Mouse (Mus musculus) cerebellum, postnatal 4 days (tissue): ENCODE results near the gene Cd34.
A peak's percentile ranks its signal among the peaks of the same experiment; 100 is the strongest.

ENCODE experiments used
- DNase-seq, 2 experiments: peaks; one replicate each; pipeline ENCODE4 v3.0.0; 2022; ENCODE audit warnings: low spot score in 2 of 2, mixed read lengths in 1 of 2

Cd34 gene

DNA sequence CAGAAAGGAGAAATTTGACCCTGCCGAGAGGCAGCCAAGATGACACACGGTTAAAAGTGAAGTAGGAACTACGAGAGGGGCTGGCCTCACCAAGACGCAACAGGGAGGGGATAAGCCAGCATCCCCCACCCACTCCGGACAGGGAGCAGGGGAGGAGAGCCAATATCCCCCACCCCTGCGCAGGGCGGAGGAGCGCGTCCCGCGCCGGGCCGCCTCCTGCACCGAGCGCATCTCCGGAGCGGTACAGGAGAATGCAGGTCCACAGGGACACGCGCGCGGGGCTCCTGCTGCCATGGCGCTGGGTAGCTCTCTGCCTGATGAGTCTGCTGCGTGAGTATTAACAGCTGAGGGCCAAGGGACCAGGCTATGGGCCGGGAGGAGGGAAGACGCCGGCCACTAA lies at the start of gene Cd34:
Gene Cd34 (plus strand): TSS at position 105 of the 400 bp plus-strand sequence.
- no peak for DNase-seq

DNA sequence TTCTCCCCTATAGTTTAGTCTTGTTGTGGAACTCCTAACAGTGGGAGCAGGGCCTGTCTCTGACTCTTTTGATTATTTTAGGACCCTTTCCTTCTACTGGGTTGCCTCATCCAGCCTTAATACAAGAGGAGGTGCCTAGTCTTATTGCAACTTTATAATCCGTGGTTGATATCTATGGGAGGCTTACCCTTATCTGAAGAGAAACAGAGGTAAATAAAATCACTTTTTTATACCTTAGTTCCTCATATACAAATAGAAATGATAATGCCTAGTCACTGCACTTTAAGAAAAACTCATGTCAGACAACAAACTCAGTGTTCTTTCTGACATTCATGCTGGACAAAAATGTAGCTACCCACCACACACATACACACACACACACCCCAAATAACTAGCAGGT lies 44.1 kb upstream of the Cd34 start:
- no peak for DNase-seq

DNA sequence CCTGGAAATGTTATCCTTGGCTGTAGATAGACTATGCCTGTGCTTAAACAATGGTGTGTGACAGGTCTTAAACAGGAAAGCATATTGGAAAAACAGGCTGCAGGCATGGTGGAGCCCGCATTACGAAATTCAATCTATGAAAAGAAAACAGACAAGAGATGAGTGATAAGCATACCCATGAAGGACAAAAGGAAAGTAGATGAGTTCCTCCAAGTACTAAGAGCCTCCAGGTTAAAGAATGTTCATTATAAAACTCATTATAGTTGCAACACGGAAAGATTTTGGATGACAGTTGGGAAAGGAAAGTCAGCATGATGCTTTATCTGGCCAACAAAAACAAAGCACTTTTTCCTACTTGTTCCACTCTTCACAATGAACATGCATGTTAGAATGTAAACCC lies 43.3 kb upstream of the Cd34 start:
- DNase-seq: no peak

DNA sequence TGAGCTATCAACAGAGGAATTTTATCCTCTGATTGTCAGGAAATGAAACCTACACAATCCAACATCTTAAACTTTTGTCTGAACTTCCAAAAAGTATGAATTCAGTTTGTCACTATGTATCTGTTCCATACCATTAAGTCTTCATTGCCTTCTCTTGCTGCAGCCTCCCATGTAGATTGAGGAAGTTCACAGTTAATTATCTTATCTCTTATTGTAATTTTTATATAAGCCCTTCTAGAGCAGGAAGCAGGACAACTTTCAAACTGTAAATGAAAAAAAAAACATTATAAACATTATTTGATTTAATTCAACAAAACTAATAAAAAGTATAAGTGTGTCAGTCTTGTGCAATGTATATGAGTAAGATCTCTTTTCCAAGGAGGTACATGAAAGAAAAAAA lies 37.5 kb upstream of the Cd34 start:
- DNase-seq: no peak

DNA sequence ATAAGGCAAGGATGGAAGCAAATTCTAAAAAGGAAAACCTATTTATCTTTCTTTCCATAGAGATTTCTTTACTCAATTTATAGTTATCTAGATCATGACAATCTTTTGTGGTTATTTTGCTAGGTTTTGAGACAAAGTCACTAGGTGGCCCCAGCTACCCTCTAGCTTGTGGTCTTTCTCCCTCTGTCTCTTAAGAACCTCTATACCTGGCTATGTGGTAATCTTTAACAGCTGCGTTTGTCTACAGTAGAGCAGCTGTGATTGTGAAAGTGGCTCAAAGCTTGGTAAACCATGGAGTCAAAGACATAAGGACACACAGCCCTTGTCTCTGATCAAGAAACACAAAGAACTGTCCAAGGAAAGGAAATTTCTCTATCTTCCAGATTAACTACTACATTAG lies 36.8 kb upstream of the Cd34 start:
- no peak for DNase-seq

DNA sequence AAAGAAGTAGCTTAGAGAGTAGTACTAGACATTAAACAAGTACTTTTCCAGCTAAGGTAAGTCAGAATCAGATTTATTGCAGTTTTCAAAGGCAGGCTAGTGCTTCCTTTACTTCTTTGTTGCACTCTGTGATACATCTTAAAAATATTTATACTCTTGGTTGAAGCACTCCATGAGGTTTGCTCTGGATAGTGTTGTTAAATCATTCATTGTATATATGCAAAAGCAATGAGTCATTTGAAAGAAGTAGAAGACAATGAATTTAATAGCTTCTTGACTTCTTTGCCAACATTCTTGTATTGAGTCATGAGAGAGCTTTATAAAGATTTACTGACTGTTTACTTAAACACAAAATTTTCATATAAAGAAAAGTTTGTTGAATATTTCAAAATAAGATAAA lies 29.7 kb upstream of the Cd34 start:
- DNase-seq: no peak

DNA sequence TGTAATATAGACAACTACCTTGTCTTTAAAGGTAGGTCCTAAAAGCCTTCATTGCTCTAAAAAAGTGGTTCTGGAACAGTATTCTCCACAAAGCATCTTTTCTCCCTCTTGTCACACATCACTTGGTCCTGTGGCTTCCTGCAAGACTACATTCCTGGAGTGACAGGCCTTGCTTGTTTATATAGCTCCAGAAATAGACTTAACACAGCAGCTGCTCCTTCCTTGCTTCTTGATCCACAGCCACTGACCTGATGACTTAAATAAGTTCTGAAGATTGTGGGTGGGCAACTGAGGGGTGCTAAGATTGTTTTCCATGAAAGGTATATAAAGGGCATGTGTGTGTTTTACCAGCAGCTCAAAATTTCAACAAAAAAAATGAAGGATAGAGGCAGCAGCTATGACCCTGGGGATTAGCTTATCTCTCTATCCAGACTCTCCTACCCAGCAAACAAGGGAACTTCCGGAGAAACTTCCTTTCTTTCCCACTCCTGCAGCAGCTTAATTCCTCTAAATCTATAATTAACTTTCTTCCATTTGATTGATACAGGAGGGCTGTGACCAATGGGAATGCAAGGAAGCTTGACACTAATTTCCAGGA lies 12.8 kb upstream of the Cd34 start:
- DNase-seq: no peak

DNA sequence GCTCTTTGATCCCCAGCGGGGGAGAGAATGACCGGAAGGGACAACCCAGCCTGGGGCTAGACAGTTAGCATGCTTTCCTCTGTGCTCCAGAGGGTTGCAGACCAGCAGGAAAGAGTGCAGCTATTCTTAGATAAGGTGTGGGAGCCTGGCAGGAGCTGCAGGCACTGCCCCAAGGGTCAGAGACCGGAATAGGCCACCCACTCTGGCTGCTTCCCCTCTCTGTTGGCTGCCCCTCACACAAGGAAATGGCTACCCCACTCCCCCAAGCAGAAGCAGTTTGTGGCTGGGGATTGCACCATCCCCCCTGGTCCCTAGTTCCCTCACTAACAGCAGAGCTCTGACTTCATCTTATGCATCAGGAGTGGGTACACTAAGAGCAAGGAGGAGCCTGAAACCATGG lies 10.7 kb upstream of the Cd34 start:
- DNase-seq: no peak

DNA sequence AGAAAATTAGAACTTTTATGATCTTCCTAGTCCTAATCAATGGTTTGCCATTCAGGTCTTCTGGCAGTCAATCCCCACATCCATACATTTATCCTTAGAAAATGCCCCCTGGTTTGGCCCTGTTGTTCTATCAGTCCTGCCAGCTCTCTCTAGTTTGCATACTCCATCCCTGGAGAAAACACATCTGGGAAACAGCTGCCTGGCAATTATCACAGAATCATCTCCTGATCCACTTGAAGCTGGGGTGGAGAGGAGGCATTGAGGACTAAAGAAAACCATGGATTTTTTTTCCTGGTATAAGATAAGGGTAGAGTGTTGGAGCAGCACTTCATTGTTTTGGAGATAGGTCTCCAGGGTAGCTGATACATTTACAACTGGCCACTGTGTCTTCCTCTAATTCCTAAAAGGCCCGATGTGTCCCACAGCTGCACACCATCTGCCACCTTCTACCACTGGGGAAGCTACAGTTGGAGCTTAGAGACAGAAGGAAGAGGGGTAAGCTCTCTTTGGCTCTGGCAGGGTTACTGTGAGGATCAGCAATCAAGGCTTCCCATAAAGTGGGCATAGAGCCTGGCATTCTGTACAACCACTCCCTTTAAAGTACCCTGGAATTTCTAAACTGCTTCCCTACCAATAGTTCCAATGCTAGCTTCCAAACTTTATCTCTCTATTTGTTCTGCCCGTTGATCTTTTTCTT lies 9.2 kb upstream of the Cd34 start:
- DNase-seq: no peak

DNA sequence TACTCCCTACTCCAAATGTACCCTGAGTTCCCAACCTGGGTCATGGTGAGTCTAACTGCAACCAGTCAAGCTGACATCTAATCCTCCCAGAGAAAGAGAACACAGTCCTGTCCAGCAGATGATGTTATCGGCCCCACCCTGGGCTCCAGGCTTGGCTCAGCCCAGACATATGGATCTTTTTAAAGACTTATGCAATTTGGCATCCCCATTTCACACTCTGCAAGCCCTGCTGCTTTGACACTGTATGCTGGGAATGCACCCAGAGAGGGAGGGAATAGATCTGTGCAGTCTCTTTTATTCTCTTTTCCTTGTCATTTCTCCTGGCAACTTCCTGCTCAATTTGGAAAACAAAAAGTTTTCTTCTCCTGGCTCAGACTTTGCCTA lies 8.7 kb upstream of the Cd34 start:
- no peak for DNase-seq

DNA sequence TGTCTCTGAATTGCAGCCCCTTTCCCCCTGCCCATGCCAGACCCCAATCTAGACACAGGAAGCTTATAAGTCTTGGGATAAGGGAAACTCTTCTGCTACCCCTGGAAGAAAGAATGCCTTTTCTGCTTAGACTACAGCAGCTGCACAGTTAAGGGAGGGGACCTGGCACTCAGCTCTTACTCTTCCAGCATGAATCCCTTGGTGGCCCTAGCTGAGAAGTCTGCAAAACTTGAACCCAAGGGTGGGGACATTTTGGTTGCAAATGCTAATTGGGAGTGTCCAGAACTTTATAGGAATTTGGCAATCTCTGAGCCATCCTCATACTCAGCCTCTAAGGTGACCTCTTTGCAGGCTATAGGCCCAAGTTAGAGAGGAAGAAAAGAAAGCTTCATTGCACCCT lies 7.9 kb upstream of the Cd34 start:
- DNase-seq: no peak

DNA sequence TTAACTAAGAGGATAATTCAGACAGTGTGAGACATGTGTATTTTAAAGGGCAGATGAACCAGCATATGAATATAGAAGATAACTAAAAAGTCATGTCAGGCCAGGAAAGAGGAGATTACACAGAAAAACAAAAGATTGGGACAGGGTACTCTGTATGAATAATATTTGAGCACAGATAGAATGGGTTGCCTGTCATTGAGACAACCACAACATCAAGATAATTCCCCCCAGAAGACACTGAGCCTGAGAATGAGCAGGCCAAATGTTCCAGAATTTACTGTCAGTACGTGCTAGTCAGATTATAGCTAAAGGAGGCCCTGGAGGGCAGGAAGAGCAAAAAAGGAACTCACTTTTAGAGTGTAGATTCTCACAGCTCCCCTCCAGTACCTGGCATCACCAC lies 3.3 kb upstream of the Cd34 start:
- no peak for DNase-seq

DNA sequence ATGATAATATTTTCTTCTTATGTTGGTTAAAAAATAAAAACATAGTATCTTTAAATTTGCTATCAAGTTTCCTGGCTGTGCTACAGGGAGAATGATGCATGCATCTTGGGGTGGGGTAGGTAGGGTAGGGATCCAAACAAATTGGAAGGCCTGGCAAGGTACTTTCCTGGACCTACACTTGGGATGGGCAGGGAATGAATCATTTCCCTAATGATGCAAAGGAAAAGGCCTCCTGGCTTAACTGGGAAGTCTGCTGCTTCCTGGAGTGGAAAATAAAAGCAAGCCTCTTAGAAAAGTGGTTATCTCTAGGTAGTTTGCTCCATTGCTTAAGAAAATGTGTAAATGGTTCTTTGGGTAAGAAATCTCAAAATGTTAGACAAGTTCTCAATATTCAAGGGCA lies 2.9 kb downstream of the Cd34 start:
- DNase-seq: no peak

DNA sequence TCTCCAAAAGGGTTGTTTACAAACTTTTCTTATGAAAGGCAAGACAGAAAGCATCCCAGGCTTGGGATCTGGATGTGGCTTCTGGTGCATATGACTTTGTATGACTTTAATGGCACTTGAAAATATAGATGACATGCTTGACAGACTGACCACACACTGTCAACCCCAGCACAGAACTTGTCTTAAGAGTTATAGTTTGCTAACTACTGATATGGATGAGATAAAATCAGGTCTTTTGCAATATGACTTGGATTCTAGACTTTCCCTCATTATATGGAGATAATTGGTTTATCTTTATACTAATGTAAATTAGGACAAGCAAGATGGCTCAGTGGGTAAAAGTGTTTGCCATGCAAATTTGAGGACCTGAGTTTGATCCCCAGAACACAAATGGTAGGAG lies 4.3 kb downstream of the Cd34 start:
- no peak for DNase-seq

DNA sequence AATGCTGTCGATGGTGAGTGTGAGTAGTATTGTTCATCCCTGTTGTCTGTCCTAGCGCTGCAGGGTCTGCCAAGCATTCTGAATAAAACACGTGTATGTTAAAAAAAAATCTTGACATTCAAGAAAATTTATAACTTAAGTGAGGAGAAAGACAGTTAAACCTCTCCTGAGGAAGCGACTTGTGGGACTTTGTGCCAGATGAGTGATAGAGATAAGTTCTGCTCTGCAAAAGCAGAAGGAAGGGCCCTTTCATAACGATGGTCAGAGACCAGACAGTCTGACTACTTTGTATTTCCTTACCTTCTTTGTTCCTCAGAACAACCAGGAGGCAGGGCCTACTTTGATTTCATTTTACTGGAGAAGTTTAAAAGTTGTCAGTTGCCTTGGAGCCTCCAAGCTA lies 4.9 kb downstream of the Cd34 start:
- DNase-seq: no peak

DNA sequence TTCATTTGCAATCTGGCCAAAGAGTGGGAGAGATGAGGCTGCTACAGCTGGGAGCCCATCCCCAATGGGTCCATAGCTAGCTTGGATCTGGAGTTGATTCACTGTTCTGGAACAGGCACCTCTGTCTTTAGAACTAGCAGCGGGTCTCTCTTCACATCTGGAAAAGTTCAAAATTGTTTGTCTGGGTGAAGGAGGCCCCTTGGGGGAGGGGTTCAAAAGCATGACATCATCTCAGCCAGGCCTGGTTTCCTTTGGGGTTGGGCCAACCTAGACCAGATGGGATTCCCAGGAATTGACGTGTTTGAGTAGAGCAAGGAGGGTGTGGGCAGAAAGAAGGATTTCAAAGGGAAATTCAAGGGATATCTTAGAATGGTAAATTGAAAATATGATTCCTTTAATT lies 6.8 kb downstream of the Cd34 start:
- no peak for DNase-seq

DNA sequence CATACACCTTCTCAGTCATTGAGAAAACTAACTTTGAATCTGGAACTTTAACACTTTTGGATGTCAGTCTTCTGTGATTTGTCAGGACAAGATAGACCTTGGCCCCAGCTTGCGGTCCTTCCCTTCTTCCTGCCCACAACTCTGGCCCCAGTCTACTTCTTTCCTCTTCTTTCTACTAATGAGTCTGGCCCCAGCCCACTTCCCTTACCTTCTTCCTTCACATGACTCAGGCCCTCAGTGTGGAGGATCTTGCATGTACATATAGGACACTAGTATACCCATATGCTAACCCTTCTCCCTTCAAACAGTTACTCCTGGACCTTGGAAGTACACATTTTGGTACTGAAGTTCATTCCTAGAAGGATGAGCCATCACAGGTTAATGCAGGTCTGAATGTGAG lies 7.8 kb downstream of the Cd34 start:
- no peak for DNase-seq

DNA sequence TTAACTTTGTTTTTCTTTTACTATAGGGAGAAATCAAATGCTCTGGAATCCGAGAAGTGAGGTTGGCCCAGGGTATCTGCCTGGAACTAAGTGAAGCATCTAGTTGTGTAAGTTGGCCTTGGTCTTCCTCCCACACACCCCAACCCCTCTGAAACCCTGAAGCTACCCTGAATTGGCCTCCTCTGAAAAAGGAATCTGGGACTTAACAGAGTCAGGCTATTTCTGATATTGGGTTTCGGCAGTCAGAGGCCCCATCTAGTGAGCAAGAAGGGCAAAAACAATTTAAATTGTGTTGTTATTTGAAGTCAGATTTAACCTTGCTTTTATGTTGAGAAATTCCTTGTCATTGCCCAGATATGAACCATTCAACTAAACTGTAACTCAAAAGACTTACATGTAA lies 12.3 kb downstream of the Cd34 start:
- DNase-seq: no peak

DNA sequence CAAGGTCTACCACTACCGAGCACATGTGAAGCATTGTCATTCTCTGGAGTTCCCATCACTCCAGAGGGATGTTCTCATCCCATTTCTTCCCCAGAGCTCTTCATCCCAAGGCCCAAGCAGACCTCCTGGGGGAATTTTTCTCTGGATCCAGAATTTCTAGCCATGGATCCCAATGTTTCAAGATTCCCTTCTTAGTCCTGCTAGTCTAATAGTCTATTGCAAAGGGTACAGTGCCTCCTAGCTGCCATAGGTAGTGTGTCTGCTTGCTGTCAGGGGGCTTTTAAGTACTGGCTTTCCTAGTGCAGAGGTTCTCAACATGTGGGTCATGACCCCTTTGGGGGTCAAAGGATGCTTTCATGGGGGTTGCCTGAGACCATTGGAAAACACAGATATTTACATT lies 14.3 kb downstream of the Cd34 start:
- no peak for DNase-seq

DNA sequence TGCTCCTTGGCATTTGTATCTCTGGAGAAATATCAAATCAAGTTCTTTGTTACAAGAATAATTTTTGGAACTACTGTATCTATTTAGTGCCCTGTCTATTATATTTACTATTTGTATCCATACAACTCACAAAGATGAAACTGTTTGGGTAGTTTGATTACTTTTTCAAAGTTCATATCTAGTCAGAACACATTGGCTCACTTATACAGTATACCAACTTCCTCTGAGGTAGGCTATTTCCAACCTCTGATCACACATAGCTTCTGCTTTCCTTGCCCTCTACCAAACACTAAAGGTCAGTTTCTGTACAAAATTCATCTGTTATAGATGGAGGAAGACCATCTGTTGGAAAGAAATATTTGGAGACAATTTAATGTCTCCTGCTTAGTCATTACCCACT lies 16.1 kb downstream of the Cd34 start:
- no peak for DNase-seq

DNA sequence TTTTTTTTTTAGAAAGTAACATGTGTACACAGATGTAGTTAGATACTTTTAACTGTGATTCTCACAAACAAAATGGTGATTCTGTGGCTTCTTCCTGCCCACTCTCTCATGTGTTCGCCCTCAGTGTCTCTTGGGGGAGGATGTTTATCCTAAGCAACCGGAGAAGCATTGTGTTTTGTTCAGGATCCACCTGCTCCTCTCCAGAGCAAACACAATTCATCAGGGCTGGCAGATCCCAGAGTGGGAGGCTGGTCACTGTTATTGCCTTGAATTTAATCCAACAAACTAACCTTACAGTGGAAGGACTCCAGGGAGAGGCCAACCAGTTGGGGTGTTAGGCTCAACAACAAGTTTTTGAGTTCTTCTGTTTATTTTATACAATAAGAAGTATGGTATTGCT lies 17.1 kb downstream of the Cd34 start:
- DNase-seq: no peak

DNA sequence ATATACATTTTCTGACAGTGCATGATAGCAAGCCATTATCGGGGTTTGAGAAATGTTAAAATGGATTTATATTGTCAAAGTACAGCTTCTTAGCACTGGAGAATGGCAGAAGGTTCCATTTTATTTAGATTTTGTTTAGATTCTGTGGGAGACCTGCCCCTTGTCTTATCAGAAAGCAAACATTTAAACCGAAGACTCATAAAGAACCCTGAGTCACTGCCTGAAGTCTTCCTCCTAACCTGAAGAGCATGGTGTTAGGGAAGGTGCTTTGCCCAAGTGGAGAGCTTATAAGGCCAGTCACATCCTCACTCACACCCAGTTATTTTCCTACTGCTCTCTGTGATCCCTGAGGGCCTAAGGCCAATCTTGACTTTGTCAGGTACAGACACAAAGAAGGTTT lies 18.4 kb downstream of the Cd34 start:
- no peak for DNase-seq

DNA sequence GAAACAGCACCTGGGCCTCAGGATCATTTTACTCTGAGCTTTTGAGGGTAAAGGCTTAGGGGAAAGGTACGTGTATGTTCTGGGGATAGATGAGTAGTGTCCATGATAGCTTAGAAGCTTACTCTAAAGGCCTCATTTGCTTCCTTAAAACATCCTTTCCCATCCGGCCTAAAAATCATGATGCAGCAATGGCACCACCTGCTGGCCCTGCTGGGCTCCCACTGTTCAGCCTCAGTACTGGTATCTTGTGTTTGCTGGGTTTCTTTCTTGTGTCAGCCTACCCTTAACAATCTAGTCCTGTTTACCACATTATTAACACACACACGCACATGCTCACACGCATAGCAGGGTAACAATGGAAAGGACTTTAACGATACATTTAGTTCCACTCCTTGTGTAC lies 23.6 kb downstream of the Cd34 start:
- peak; percentile 50 to 67 for DNase-seq

DNA sequence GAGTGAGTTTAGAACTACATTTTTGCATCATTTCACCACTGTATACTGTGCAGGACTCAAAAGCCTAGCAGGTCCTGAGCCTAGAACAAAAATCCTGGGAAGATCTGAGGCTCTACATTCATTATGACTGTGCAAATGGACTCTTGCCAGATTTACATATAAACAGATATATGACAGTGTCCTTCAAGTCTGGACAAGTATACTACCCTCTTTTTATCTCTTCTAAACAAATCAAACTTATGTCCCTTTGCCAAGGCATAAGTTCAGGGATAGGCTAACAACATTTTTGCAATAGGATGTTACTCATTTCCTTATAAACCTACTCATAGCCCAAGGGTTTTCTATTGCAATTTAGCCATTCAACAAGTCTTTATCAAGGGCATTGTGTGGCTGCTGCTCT lies 24.1 kb downstream of the Cd34 start:
- no peak for DNase-seq
